Mouse (Mus musculus): Measurements from ENCODE around the gene Gpn2. TPM values are rescaled to one million over a fixed set of nuclear protein-coding genes. Genes with fewer than 3 reads are reported as not detected.

The Gpn2 gene
- polyA plus RNA-seq, 2 experiments from 2014 or later: 6.3 to 8.3 TPM

- ATAC-seq: peak; percentile 58
These were observed 41.5 kb downstream of the Gpn2 start for GRCm38 (mm10) chr4:133625621-133626071.

GRCm38 (mm10) chr4:133626221-133626620, 42.1 kb downstream of the Gpn2 start:
- ATAC-seq: peak; percentile 3

GRCm38 (mm10) chr4:133626621-133627020, 42.5 kb downstream of the Gpn2 start:
- ATAC-seq: no peak

- no peak for ATAC-seq
These were observed 42.9 kb downstream of the Gpn2 start for GRCm38 (mm10) chr4:133627039-133627438.

GRCm38 (mm10) chr4:133628517-133628916, 44.4 kb downstream of the Gpn2 start:
- no peak for ATAC-seq

GRCm38 (mm10) chr4:133629191-133629590, 45.0 kb downstream of the Gpn2 start:
- ATAC-seq: peak; percentile 50

- no peak for ATAC-seq
These were observed 46.3 kb downstream of the Gpn2 start for GRCm38 (mm10) chr4:133630326-133630920.

GRCm38 (mm10) chr4:133631071-133631768, 47.1 kb downstream of the Gpn2 start:
- no peak for ATAC-seq

- no peak for ATAC-seq
These were observed 47.7 kb downstream of the Gpn2 start for GRCm38 (mm10) chr4:133631769-133632411.

- ATAC-seq: peak; percentile 30
These were observed 48.5 kb downstream of the Gpn2 start for GRCm38 (mm10) chr4:133632483-133633327.

GRCm38 (mm10) chr4:133633332-133634042, 49.3 kb downstream of the Gpn2 start:
- ATAC-seq: peak; percentile 70

- ATAC-seq: no peak
These were observed 49.9 kb downstream of the Gpn2 start for GRCm38 (mm10) chr4:133634043-133634410.

Other genes with a start within 250 kb of the Gpn2 start
- gene Wdtc1, start 230.9 kb upstream of the Gpn2 start, polyA plus RNA-seq (2017; shearing (Covaris generic)): 1 to 10 TPM; 4.2 to 7.8 TPM
- gene Slc9a1, start 214.7 kb upstream of the Gpn2 start, polyA plus RNA-seq (2017; shearing (Covaris generic)): 10 to 100 TPM in 1 of 2 experiments, 1 to 10 TPM in 1; 9.9 to 19.4 TPM
- gene Tent5b, start 104.2 kb upstream of the Gpn2 start, polyA plus RNA-seq (2017; shearing (Covaris generic)): not detected
- gene Trnp1, start 85.8 kb upstream of the Gpn2 start, polyA plus RNA-seq (2017; shearing (Covaris generic)): not detected
- gene Kdf1, start 65.4 kb upstream of the Gpn2 start, polyA plus RNA-seq (2017; shearing (Covaris generic)): under 1 TPM in 1 of 2 experiments, not detected in 1; 0.58 TPM
- gene Nudc, start 38.4 kb upstream of the Gpn2 start, polyA plus RNA-seq (2017; shearing (Covaris generic)): 10 to 100 TPM; 29.9 to 34.3 TPM
- gene Nr0b2, start 31.0 kb upstream of the Gpn2 start, polyA plus RNA-seq (2017; shearing (Covaris generic)): under 1 TPM in 1 of 2 experiments, not detected in 1; 0.28 TPM
- 1 to 10 TPM in 1 of 2 experiments, under 1 TPM in 1; 0.51 to 1.4 TPM for gene Gpatch3, start 9.6 kb upstream of the Gpn2 start, polyA plus RNA-seq (2017; shearing (Covaris generic))
- 10 to 100 TPM; 24.7 to 29.7 TPM for gene Sfn, start 17.8 kb downstream of the Gpn2 start, polyA plus RNA-seq (2017; shearing (Covaris generic))
- gene Zdhhc18, start 65.8 kb downstream of the Gpn2 start, polyA plus RNA-seq (2017; shearing (Covaris generic)): 10 to 100 TPM; 20.2 to 22.3 TPM
- gene Pigv, start 88.3 kb downstream of the Gpn2 start, polyA plus RNA-seq (2017; shearing (Covaris generic)): 10 to 100 TPM; 14.3 to 16.3 TPM
- gene Arid1a, start 172.4 kb downstream of the Gpn2 start, polyA plus RNA-seq (2017; shearing (Covaris generic)): 10 to 100 TPM; 74.4 to 76.7 TPM